Mouse (Mus musculus) intestine, embryonic 16.5 days (tissue): ENCODE measurements around the gene Galnt14. TPM values are rescaled to one million over a fixed set of nuclear protein-coding genes. Genes with fewer than 3 reads are reported as not detected.
A peak's percentile ranks its signal among the peaks of the same experiment; 100 is the strongest.

Experiments
- ATAC-seq: fragments of 200-750 bp; cut with Nextera tagmentation; 2 replicates; pipeline ENCODE4 v1.8.0; 2017; ENCODE audit warnings: moderate TSS enrichment, moderate library complexity
- H3K27ac ChIP-seq: fragments of 300-500 bp; sonication (generic); 2 replicates; pipeline ENCODE4 v1.5.1; 2014; ENCODE audit warnings: mild to moderate bottlenecking, low read length
- H3K27me3 ChIP-seq: fragments of 300-500 bp; sonication (generic); replicated peaks from 2 replicates; pipeline ENCODE4 v1.6.1; 2014; ENCODE audit warnings: low read length, control low read depth, mixed read lengths; ENCODE audit not compliant: control insufficient read depth, insufficient read depth
- H3K36me3 ChIP-seq: fragments of 300-500 bp; sonication (generic); 2 replicates; pipeline ENCODE4 v1.6.1; 2014; ENCODE audit warnings: low read length, control low read depth; ENCODE audit not compliant: control insufficient read depth, insufficient read depth
- H3K4me1 ChIP-seq: fragments of 300-500 bp; sonication (generic); 2 replicates; pipeline ENCODE4 v1.6.1; 2014; ENCODE audit warnings: low read length, control low read depth, mixed read lengths; ENCODE audit not compliant: control insufficient read depth, insufficient read depth
- H3K4me2 ChIP-seq: fragments of 300-500 bp; sonication (generic); 2 replicates; pipeline ENCODE4 v1.6.1; 2014; ENCODE audit warnings: low read depth, low read length, control low read depth
- H3K4me3 ChIP-seq: fragments of 300-500 bp; sonication (generic); 2 replicates; pipeline ENCODE4 v1.5.1; 2014; ENCODE audit warnings: mild to moderate bottlenecking, low read length
- H3K9ac ChIP-seq: fragments of 300-500 bp; sonication (generic); 2 replicates; pipeline ENCODE4 v1.6.1; 2014; ENCODE audit warnings: low read depth, low read length
- H3K9me3 ChIP-seq: fragments of 300-500 bp; sonication (generic); 2 replicates; pipeline ENCODE4 v1.6.1; 2016; ENCODE audit warnings: low read length, control low read depth; ENCODE audit not compliant: control insufficient read depth
- WGBS: fragments of 180-500 bp; shearing (Covaris S2); extraction: QIAGEN DNeasy Blood & Tissue Kit; methylation state at CpG from one replicate; pipeline ENCODE4 v1.1.7; 2014; 5-methylcytosine and 5-hydroxymethylcytosine counted together
- polyA plus RNA-seq: library from polyadenylated mRNA; unstranded; fragments of >200 nt; fragmentation: Nextera tagmentation; extraction: Ambion mirVana; gene quantifications from 2 replicates; pipeline ENCODE4 v1.2.1, GENCODE M21; 2015

The Galnt14 gene
- polyA plus RNA-seq, 1 experiment from 2014 or later, result 0.46 TPM

DNA sequence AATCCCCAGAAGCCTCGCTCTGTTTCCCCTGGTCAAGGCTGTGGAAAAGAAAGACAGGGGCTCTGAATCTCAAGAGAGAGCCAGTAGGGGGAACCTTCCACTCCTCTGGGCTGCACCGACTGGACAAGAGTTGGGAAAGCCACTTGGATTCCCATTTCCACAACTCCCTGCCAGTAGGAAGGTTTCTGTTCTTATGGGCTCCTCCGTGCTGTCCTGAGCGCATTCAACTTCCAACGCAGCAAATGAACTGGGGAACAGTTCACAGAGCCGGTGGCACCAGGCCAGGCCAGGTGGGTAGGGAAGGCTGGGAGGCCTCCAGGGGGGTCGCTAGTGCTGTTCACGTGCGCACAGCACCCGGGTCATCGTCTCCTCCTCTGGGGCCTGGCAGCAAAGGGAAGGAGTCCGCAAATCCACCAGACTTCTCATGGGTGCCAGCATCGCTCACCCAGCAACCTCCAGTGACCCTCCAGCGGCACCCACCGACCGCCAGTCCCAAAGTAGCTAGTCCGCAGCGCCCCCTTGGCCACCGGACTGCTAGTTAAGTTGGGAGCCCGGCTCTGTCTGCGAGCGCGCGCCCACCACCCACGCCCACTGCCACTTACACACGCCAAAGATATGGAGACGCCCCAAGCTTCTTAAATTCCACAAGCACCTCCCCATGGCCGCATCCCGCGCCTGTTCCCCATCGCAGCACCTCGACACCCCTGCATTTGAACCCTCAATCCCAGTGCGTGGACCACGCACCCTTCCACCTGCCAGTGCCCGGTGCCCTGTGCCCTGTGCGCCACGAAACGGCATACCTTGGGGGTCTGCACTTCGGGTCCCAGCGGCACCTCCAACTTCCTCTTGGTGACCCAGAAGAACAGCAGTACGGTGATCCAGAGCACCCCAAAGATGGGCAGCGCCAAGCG is 867 bp downstream of the Galnt14 start:
- no peaks in the 10 kb centered on the region for H3K4me1 ChIP-seq
- H3K36me3 ChIP-seq, result no peaks in the 10 kb centered on the region
- no peak overlapping the region for H3K27ac ChIP-seq
- H3K4me2 ChIP-seq, result peak overlapping the region; percentile 83
- H3K4me3 ChIP-seq, result peak overlapping the region; percentile 49
- H3K9ac ChIP-seq, result peak overlapping the region; percentile 56; the same call in 1 of the 2 replicates
- 0 out of 2 replicates have a peak, but pooled peaks have one; percentile 5 for ATAC-seq
- 3% methylated on average over 42 of the region's 43 CpGs for WGBS
- peaks cover 37% of the 10 kb centered on the region for H3K27me3 ChIP-seq
- no peaks in the 10 kb centered on the region for H3K9me3 ChIP-seq

DNA sequence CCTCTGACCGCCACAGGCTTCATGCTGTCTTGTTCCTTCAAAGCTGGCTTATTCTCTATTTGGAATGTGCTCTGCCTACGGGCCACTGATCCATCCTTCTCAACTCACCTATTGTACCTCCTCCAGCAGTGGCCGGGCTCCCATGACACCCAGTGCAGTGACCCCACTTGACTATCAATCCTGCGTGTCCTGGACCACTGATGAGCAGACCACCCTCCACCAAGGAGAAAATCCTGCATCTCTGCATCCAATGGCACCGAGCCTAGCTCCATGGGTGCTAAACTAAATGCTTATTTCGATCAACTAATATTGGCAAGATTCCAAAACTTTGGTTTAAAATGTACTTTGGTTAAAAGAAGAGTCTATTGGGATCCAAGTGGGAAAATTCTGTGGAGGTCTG is 1.8 kb downstream of the Galnt14 start:
- 92% methylated on average over 6 of the region's 6 CpGs for WGBS
- Histone ChIP-seq H3K27ac (no peak overlapping the region), H3K27me3 (peaks cover 34% of the 10 kb centered on the region), H3K4me3 (no peak overlapping the region), H3K4me1 (no peaks in the 10 kb centered on the region), H3K4me2 (no peak overlapping the region), H3K36me3 (no peaks in the 10 kb centered on the region), H3K9ac (no peak overlapping the region), H3K9me3 (no peaks in the 10 kb centered on the region)
- ATAC-seq, result no peak

DNA sequence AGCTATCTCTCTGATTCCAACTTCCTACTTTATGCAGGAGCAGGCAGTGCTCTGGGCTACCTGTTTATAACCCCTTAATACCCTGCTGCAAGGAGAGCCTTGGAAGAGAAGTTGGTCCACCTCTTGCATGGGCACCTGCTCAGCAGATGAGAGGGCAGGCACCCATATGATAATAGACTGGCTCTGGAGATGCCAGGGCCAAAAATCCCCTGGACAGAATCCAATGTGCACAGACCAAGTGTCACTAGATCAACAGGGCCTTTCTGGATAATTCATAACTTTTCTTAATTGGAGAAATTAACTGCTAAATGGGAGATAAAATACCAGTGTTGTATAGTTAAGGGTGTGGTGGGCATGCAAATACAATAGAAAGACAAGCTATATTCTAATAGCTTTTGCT is 6.7 kb downstream of the Galnt14 start:
- Histone ChIP-seq H3K27me3 (peaks cover 3% of the 10 kb centered on the region), H3K27ac (no peak overlapping the region), H3K9ac (no peak overlapping the region), H3K4me2 (no peak overlapping the region), H3K4me3 (no peak overlapping the region), H3K36me3 (no peaks in the 10 kb centered on the region), H3K4me1 (no peaks in the 10 kb centered on the region), H3K9me3 (no peaks in the 10 kb centered on the region)
- no peak for ATAC-seq

DNA sequence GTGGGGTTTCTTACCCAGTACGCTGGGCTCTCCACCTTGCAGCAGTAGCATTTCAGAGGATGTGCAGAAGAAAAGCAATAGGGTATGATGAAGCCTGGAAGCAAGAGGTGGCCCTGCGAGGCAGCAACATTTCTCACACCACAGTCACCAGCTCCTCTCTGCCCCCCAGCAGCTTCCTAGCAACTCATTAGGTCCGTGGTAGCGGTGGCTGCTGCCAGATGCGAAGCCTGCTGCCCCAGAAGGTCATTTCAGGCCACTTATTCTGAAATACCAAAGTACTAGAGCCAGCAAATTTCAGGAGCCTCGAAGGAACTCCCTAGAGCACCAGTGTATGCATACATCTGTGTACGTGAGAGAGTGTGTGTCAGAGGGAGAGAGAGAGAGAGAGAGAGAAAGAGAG is 9.2 kb downstream of the Galnt14 start:
- no peaks in the 10 kb centered on the region for H3K27me3 ChIP-seq
- H3K9ac ChIP-seq, result no peak overlapping the region
- H3K36me3 ChIP-seq, result no peaks in the 10 kb centered on the region
- no peak overlapping the region for H3K27ac ChIP-seq
- no peaks in the 10 kb centered on the region for H3K4me1 ChIP-seq
- no peak overlapping the region for H3K4me2 ChIP-seq
- H3K4me3 ChIP-seq, result no peak overlapping the region
- WGBS, result 34% methylated on average over 7 of the region's 7 CpGs
- ATAC-seq, result no peak
- no peaks in the 10 kb centered on the region for H3K9me3 ChIP-seq

- Histone ChIP-seq H3K9me3 (no peaks in the 10 kb centered on the region), H3K27me3 (no peaks in the 10 kb centered on the region), H3K4me1 (no peaks in the 10 kb centered on the region), H3K4me2 (no peak overlapping the region), H3K4me3 (no peak overlapping the region), H3K27ac (no peak overlapping the region), H3K9ac (no peak overlapping the region), H3K36me3 (no peaks in the 10 kb centered on the region)
- WGBS, result 68% methylated on average over 6 of the region's 6 CpGs
- ATAC-seq, result no peak
Measured at GRCm38 (mm10) chr17:73699881-73700280, 10.4 kb downstream of the Galnt14 start.

DNA sequence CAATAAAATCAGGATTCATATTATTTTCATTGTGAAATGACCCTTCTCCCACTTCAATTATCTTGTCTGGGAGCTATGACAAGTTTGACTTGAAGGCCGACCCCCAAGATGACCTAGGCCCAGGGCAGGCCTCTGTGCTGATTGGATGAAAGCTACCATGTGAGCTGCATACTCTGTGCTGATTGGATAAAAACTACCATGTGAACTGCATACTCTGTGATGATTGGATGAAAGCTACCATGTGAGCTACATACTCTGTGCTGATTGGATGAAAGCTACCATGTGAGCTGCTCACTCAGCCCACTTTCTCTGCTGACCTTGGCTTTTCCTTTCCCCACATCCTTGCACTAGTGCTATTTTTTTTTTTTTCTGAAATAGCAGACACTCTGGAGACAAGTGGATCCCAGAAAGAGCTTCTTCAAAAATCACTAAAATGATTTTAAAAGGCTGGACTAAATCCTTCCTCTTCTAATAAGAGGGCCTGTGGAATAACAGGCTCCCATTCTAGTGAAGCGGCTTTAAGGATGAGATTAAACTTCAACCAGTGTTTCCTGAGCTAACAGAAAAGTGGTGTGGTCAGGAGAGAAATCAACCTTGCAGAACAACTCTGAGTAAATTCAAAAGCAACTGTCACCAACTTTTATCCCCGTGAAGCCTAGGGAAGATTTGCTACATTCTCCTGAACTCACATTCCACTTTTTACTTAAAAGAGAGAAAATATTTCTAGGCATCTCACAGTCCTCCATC is 15.9 kb downstream of the Galnt14 start:
- 79% methylated on average over 3 of the region's 3 CpGs for WGBS
- Histone ChIP-seq H3K36me3 (no peaks in the 10 kb centered on the region), H3K27me3 (no peaks in the 10 kb centered on the region), H3K4me1 (no peaks in the 10 kb centered on the region), H3K27ac (no peak overlapping the region), H3K4me3 (no peak overlapping the region), H3K9ac (no peak overlapping the region), H3K9me3 (no peaks in the 10 kb centered on the region), H3K4me2 (no peak overlapping the region)
- ATAC-seq, result no peak

GRCm38 (mm10) chr17:73688261-73688660 is 22.0 kb downstream of the Galnt14 start:
- H3K36me3 ChIP-seq, result no peaks in the 10 kb centered on the region
- 65% methylated on average over 3 of the region's 3 CpGs for WGBS
- H3K27ac ChIP-seq, result no peak overlapping the region
- H3K9ac ChIP-seq, result no peak overlapping the region
- no peaks in the 10 kb centered on the region for H3K9me3 ChIP-seq
- no peak overlapping the region for H3K4me3 ChIP-seq
- H3K4me2 ChIP-seq, result no peak overlapping the region
- H3K4me1 ChIP-seq, result no peaks in the 10 kb centered on the region
- no peaks in the 10 kb centered on the region for H3K27me3 ChIP-seq
- no peak for ATAC-seq

- no peak for ATAC-seq
- 77% methylated on average over 8 of the region's 8 CpGs for WGBS
Measured at GRCm38 (mm10) chr17:73686292-73686691, 24.0 kb downstream of the Galnt14 start.

GRCm38 (mm10) chr17:73684746-73685145 is 25.5 kb downstream of the Galnt14 start:
- H3K27me3 ChIP-seq, result no peaks in the 10 kb centered on the region
- ATAC-seq, result no peak
- H3K9ac ChIP-seq, result no peak overlapping the region
- H3K27ac ChIP-seq, result no peak overlapping the region
- WGBS, result 60% methylated on average over 5 of the region's 5 CpGs
- H3K4me1 ChIP-seq, result no peaks in the 10 kb centered on the region
- no peaks in the 10 kb centered on the region for H3K9me3 ChIP-seq
- no peaks in the 10 kb centered on the region for H3K36me3 ChIP-seq
- H3K4me3 ChIP-seq, result no peak overlapping the region
- H3K4me2 ChIP-seq, result no peak overlapping the region

More at GRCm38 (mm10) chr17:73686292-73686691, 24.0 kb downstream of the Galnt14 start:
- no peaks in the 10 kb centered on the region for H3K4me1 ChIP-seq
- no peak overlapping the region for H3K9ac ChIP-seq
- no peak overlapping the region for H3K4me3 ChIP-seq
- no peaks in the 10 kb centered on the region for H3K9me3 ChIP-seq
- H3K27me3 ChIP-seq, result no peaks in the 10 kb centered on the region
- no peak overlapping the region for H3K4me2 ChIP-seq
- no peaks in the 10 kb centered on the region for H3K36me3 ChIP-seq
- no peak overlapping the region for H3K27ac ChIP-seq
